Mouse (Mus musculus) MEL (cell line): ENCODE data around the gene Tmem62. TPM values are rescaled to one million over a fixed set of nuclear protein-coding genes. Genes with fewer than 3 reads are reported as not detected.
A peak's percentile ranks its signal among the peaks of the same experiment; 100 is the strongest.

ENCODE experiments used
- DNase-seq: peaks from one replicate; pipeline ENCODE4 v3.0.0; 2011; ENCODE audit warnings: low read depth, low spot score
- H3K27ac ChIP-seq: 2 replicates; pipeline ENCODE4 v1.5.1; 2012; ENCODE audit warnings: low read depth, mild to moderate bottlenecking, control low read depth, low read length, moderate library complexity; ENCODE audit not compliant: control insufficient read depth
- H3K27me3 ChIP-seq, 2 experiments: fragments of 150-350 bp in 1 of 2; sonication (generic) in 1 of 2; 2 replicates each; pipeline ENCODE4 v1.6.1; 2012; ENCODE audit warnings: low read length in 2 of 2, mild to moderate bottlenecking in 2 of 2, improper control_type of control experiment in 1 of 2, moderate library complexity in 1 of 2; ENCODE audit not compliant: insufficient read depth in 2 of 2, control insufficient read depth in 1 of 2
- H3K36me3 ChIP-seq, 2 experiments: 2 replicates each; pipeline ENCODE4 v1.6.1; 2012 to 2014; ENCODE audit warnings: low read length in 2 of 2, improper control_type of control experiment in 1 of 2, inconsistent platforms in 1 of 2, mild to moderate bottlenecking in 1 of 2; ENCODE audit not compliant: insufficient read depth in 2 of 2, control insufficient read depth in 1 of 2
- H3K4me1 ChIP-seq, 2 experiments: fragments of 150-350 bp in 1 of 2; sonication (generic) in 1 of 2; 2 replicates each; pipeline ENCODE4 v1.6.1; 2012; ENCODE audit warnings: low read length in 2 of 2, improper control_type of control experiment in 1 of 2, mild to moderate bottlenecking in 1 of 2; ENCODE audit not compliant: insufficient read depth in 2 of 2, control insufficient read depth in 1 of 2
- H3K4me3 ChIP-seq, 2 experiments: fragments of 150-350 bp in 1 of 2; sonication (generic) in 1 of 2; 2 replicates each; pipeline ENCODE4 v1.5.1; 2012; ENCODE audit warnings: low read depth in 2 of 2, low read length in 2 of 2, mild to moderate bottlenecking in 2 of 2, moderate library complexity in 2 of 2, control low read depth in 1 of 2, improper control_type of control experiment in 1 of 2; ENCODE audit not compliant: control insufficient read depth in 1 of 2, insufficient read depth in 1 of 2
- H3K79me2 ChIP-seq: 2 replicates; pipeline ENCODE4 v1.6.1; 2012; ENCODE audit warnings: mild to moderate bottlenecking, low read length, moderate library complexity; ENCODE audit not compliant: control insufficient read depth, poor library complexity, insufficient read depth
- H3K9ac ChIP-seq: 2 replicates; pipeline ENCODE4 v1.6.1; 2012; ENCODE audit warnings: low read depth, mild to moderate bottlenecking, control low read depth, low read length, moderate library complexity; ENCODE audit not compliant: control insufficient read depth, poor library complexity, severe bottlenecking
- H3K9me3 ChIP-seq: fragments of 150-350 bp; sonication (generic); replicated peaks from 2 replicates; pipeline ENCODE4 v1.6.1; 2012; ENCODE audit warnings: mild to moderate bottlenecking, low read length, improper control_type of control experiment, moderate library complexity; ENCODE audit not compliant: insufficient read depth
- BHLHE40 ChIP-seq: IDR thresholded peaks from 2 replicates; pipeline ENCODE4 v1.6.1; 2012; ENCODE audit warnings: low read depth, mild to moderate bottlenecking, inconsistent platforms, low read length, improper control_type of control experiment, borderline replicate concordance
- CHD1 ChIP-seq: IDR thresholded peaks from 2 replicates; pipeline ENCODE4 v1.6.1; 2012; ENCODE audit warnings: low read depth, mild to moderate bottlenecking, inconsistent platforms, low read length, improper control_type of control experiment
- CTCF ChIP-seq, 3 experiments: IDR thresholded peaks in 2 of 3; conservative IDR thresholded peaks in 1 of 3; 2 replicates each; pipeline ENCODE4 v1.5.1; 2011 to 2012; ENCODE audit warnings: low read length in 3 of 3, low read depth in 2 of 3, mild to moderate bottlenecking in 2 of 3, improper control_type of control experiment in 1 of 3, inconsistent platforms in 1 of 3, mixed read lengths in 1 of 3, moderate library complexity in 1 of 3; ENCODE audit not compliant: control insufficient read depth in 1 of 3, insufficient read depth in 1 of 3, poor library complexity in 1 of 3, severe bottlenecking in 1 of 3
- MAFK ChIP-seq: IDR thresholded peaks from 2 replicates; pipeline ENCODE4 v1.6.1; 2011; ENCODE audit warnings: low read depth, mild to moderate bottlenecking, low read length, improper control_type of control experiment, borderline replicate concordance
- MAX ChIP-seq: IDR thresholded peaks from 2 replicates; pipeline ENCODE4 v1.6.1; 2011; ENCODE audit warnings: low read length, improper control_type of control experiment
- MXI1 ChIP-seq: IDR thresholded peaks from 2 replicates; pipeline ENCODE4 v1.6.1; 2011; ENCODE audit warnings: mild to moderate bottlenecking, low read depth, low read length, improper control_type of control experiment
- MYC ChIP-seq: IDR thresholded peaks from 2 replicates; pipeline ENCODE4 v1.6.1; 2011; ENCODE audit warnings: low read depth, mild to moderate bottlenecking, low read length, improper control_type of control experiment, moderate library complexity
- POLR2AphosphoS2 ChIP-seq: IDR thresholded peaks from 2 replicates; pipeline ENCODE4 v1.6.1; 2011; ENCODE audit warnings: low read length, improper control_type of control experiment
- POLR2AphosphoS5 ChIP-seq: IDR thresholded peaks from 2 replicates; pipeline ENCODE4 v1.6.1; 2012; ENCODE audit warnings: low read depth, borderline replicate concordance, mild to moderate bottlenecking, inconsistent platforms, low read length, moderate library complexity, mixed read lengths
- SIN3A ChIP-seq: IDR thresholded peaks from 2 replicates; pipeline ENCODE4 v1.6.1; 2012; ENCODE audit warnings: low read length, improper control_type of control experiment, inconsistent platforms
- TAL1 ChIP-seq: IDR thresholded peaks from 2 replicates; pipeline ENCODE4 v1.6.1; 2012; ENCODE audit warnings: mild to moderate bottlenecking, inconsistent platforms, low read length, moderate library complexity, mixed read lengths
- TBP ChIP-seq: IDR thresholded peaks from 2 replicates; pipeline ENCODE4 v1.8.0; 2011; ENCODE audit warnings: low read depth, low read length, improper control_type of control experiment
- USF1 ChIP-seq: IDR thresholded peaks from 2 replicates; pipeline ENCODE4 v1.6.1; 2014; ENCODE audit warnings: low read depth, mild to moderate bottlenecking, inconsistent platforms, low read length, improper control_type of control experiment, moderate library complexity
- polyA plus RNA-seq, 2 experiments: library from polyadenylated mRNA; stranded (reverse) in 1 of 2; unstranded in 1 of 2; fragments of >175 nt in 1 of 2; fragments of >200 nt in 1 of 2; gene quantifications; 2 replicates each; pipeline versions ENCODE4 v1.2.1 to v1.2.4; 2012; ENCODE audit warnings: low replicate concordance in 2 of 2, low read depth in 1 of 2; ENCODE audit not compliant: insufficient read length in 2 of 2, insufficient read depth in 1 of 2, missing spikeins in 1 of 2
- total RNA-seq: library from RNA; depleted of rRNA; stranded (reverse); fragments of 300-350 nt; gene quantifications from 2 replicates; pipeline ENCODE4 v1.2.3, GENCODE M21; 2012

The Tmem62 gene
- total and polyA plus RNA-seq, 3 experiments, result 1.8 to 2.9 TPM; not detected in 1

GRCm38 (mm10) chr2:121015507-121015906 lies 38.7 kb downstream of the Tmem62 start:
- Histone ChIP-seq H3K4me3 (no peak overlapping the region), H3K9ac (no peak overlapping the region), H3K36me3 (peaks cover 0 to 5% of the 10 kb centered on the region in 2 experiments; a peak in 2 of 4 replicates)

GRCm38 (mm10) chr2:121016226-121016625 lies 39.4 kb downstream of the Tmem62 start:
- no peak for DNase-seq
- no peaks in the 10 kb centered on the region for H3K9me3 ChIP-seq
- TF ChIP-seq POLR2AphosphoS2 (no peak), CTCF (IDR thresholded peaks at IDR 0.05 in 2 of 3, conservative IDR thresholded peaks at IDR 0.05 in 1 of 3; ENCODE audit: control insufficient read depth in 1 of 3, insufficient read depth in 1 of 3, low read depth in 2 of 3, low read length in 3 of 3, poor library complexity in 1 of 3, severe bottlenecking in 1 of 3) (no peak), MAX (no peak), TBP (no peak)
- TF ChIP-seq, all 39 proteins: peak for 0
- Histone ChIP-seq H3K4me1 (peaks cover 3 to 8% of the 10 kb centered on the region in 2 experiments), H3K9ac (no peak overlapping the region), H3K4me3 (no peak overlapping the region), H3K79me2 (no peaks in the 10 kb centered on the region), H3K36me3 (peaks cover 0 to 5% of the 10 kb centered on the region in 2 experiments; a peak in 2 of 4 replicates), H3K27me3 (no peaks in the 10 kb centered on the region), H3K27ac (no peak overlapping the region)

More at GRCm38 (mm10) chr2:121015507-121015906, 38.7 kb downstream of the Tmem62 start:
- DNase-seq, result no peak
- no peak for TF ChIP-seq SIN3A
- no peak for TF ChIP-seq MAX
- TF ChIP-seq CHD1, result no peak
- TF ChIP-seq MYC, result no peak
- TF ChIP-seq MAFK, result peak; percentile 73; the same call in 1 of the 2 replicates
- no peaks in the 10 kb centered on the region for H3K79me2 ChIP-seq
- peaks cover 3 to 8% of the 10 kb centered on the region in 2 experiments for H3K4me1 ChIP-seq
- no peaks in the 10 kb centered on the region for H3K27me3 ChIP-seq
- no peaks in the 10 kb centered on the region for H3K9me3 ChIP-seq
- no peak overlapping the region for H3K27ac ChIP-seq

- Histone ChIP-seq H3K9ac (no peak overlapping the region), H3K4me1 (peaks cover 3 to 8% of the 10 kb centered on the region in 2 experiments), H3K36me3 (peaks cover 0 to 5% of the 10 kb centered on the region in 2 experiments; a peak in 2 of 4 replicates), H3K79me2 (no peaks in the 10 kb centered on the region), H3K9me3 (no peaks in the 10 kb centered on the region), H3K27ac (no peak overlapping the region), H3K27me3 (no peaks in the 10 kb centered on the region), H3K4me3 (no peak overlapping the region)
- DNase-seq, result no peak
- TF ChIP-seq USF1 (no peak), BHLHE40 (no peak), TAL1 (no peak), MXI1 (no peak), POLR2AphosphoS5 (no peak)
Observed at GRCm38 (mm10) chr2:121017151-121017550, 40.3 kb downstream of the Tmem62 start.
